Mouse (Mus musculus) gastrocnemius, adult 2 months (tissue): ENCODE measurements around the gene Rabgap1l. TPM values are rescaled to one million over a fixed set of nuclear protein-coding genes. Genes with fewer than 3 reads are reported as not detected.

Experiments used
- DNase-seq: peaks from one replicate; pipeline ENCODE4 v3.0.0; 2022
- H3K27ac ChIP-seq: fragments of 200-600 bp; 2 replicates; pipeline ENCODE4 v1.8.1; 2022; ENCODE audit warnings: mild to moderate bottlenecking
- H3K4me3 ChIP-seq: fragments of 200-600 bp; 2 replicates; pipeline ENCODE4 v1.8.1; 2022; ENCODE audit warnings: mild to moderate bottlenecking, moderate library complexity
- CTCF ChIP-seq: fragments of 200-600 bp; IDR thresholded peaks from 2 replicates; pipeline ENCODE4 v1.8.1; 2022; ENCODE audit warnings: antibody characterized with exemption, mild to moderate bottlenecking, moderate library complexity
- intact Hi-C: fragments of 180-260 bp; cut with DNase I; formaldehyde crosslinking; loops from one replicate; pipeline ENCODE4 v1.15.1; 2025
- total RNA-seq, 2 experiments: library from RNA; stranded (reverse); gene quantifications; 2 replicates each; pipeline ENCODE4 v1.2.3; 2021

The Rabgap1l gene
- total RNA-seq, 2 experiments from 2014 or later, result 7.7 to 15.3 TPM

DNA sequence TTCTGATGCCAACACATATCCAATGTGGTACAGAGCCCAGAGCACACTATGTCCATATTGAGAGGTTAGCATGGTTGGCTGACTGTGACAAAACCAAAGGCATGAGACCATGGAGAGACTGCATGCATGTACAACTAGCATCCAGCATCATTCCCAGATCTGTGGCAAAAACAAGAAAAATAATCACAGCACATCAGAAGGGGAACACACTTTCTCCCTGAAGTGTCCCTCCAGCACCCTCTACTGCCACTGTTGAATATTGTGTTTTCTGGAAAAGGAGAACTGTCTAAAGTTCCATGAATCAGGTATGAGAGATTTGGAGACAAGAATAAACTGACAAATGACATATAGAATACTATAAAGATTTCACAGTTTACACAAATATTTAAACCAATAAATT is 78.3 kb downstream of the Rabgap1l start:
- peak; percentile 48 for TF ChIP-seq CTCF
- DNase-seq, result no peak
- intact Hi-C loops, result no loop called here
- Histone ChIP-seq H3K27ac (no peak overlapping the region), H3K4me3 (no peak overlapping the region)

DNA sequence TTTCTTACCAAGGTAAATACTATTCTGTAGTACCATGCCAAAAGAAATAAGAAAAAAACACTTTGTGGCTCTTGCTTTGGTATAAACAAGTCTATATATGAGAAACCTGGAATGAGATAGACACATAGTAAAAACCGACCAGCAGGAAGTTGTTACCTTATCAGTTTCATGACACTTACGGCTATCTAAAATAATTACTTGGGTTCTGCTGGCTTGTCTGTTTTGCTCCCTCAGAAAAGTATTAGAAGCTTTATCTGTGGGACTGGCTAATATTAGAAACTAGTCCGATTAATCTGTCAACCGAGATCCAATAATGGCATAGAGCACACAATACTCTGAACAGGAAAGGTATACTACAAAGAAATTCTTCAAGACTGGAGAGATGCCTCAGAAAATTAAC is 79.1 kb downstream of the Rabgap1l start:
- intact Hi-C loops, result no loop called here
- Histone ChIP-seq H3K27ac (no peak overlapping the region), H3K4me3 (no peak overlapping the region)
- DNase-seq, result no peak
- TF ChIP-seq CTCF, result no peak

DNA sequence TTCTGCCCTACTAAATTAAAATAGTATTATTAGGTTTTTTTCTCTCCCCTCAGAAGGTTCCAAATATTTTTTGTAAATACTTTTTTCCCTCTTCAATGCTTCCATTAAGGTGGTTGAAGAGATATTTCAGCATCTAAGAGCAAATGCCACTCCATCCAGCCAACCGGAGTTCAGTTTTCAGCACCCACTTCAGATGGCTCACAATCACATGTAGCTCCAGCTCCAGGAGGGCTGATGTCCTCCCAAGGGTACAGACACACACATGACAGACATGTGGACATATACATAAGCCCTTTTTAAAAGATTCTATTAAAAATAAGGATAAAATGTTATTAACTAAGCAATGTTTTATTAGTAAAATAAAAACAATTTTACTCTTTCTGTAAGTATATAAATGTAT is 79.6 kb downstream of the Rabgap1l start:
- DNase-seq, result no peak
- no peak overlapping the region for H3K4me3 ChIP-seq
- intact Hi-C loops, result no loop called here
- no peak overlapping the region for H3K27ac ChIP-seq
- TF ChIP-seq CTCF, result no peak

DNA sequence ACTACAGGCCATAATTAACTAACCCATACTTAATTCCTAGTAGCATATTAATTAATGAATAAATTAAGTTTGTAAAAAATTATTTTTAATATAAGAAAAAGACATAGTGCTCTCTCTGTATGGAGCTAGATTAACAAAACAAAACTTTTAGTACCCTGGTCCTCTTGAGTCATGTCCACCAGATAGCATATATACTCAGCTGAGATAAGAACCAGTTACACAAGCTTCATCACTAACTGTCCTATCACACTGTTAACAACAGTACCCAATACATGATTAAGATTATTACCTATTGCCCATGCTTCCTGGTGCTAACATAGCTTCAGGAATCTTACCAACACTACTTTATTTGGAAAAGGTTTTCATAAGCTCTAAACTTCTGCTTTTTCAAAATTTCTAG is 82.5 kb downstream of the Rabgap1l start:
- TF ChIP-seq CTCF, result no peak
- intact Hi-C loops, result no loop called here
- no peak overlapping the region for H3K27ac ChIP-seq
- no peak for DNase-seq
- no peak overlapping the region for H3K4me3 ChIP-seq

DNA sequence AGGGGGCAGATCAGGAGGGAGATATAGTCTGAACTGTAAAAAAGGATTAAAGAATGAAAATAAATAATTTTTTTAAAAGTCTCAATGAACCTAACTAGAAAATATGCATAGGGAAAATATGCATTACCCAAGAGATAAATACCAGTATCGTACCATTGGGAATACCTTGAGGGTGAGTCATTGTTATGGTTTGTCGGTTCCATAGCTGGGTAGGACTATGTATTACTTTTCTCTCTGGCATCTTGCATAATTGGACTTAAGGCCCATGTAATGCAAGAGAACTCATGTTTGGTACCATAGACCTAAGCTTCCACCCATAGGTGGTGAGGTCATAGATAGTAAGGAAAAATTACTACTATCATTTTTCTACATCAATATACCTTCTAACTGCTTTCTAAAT is 88.4 kb downstream of the Rabgap1l start:
- no peak for TF ChIP-seq CTCF
- H3K27ac ChIP-seq, result no peak overlapping the region

DNA sequence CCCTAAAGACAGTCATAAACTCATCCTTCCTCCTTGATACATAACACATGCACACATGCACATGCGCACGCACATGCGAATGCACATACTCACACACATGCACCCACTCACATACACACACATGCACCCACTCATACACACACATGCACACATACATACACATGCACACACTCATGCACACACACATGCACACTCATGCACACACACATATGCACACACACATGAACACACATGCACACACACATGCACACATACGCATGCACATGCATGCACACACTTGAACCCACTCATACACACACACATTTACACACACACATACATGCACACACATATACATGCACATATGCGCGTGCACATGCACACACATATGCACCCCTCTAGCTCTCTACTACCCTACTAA is 89.2 kb downstream of the Rabgap1l start:
- TF ChIP-seq CTCF, result no peak
- no peak for DNase-seq
- Histone ChIP-seq H3K4me3 (no peak overlapping the region), H3K27ac (no peak overlapping the region)
- intact Hi-C loops, result no loop called here

More for the DNA sequence above, 88.4 kb downstream of the Rabgap1l start:
- no peak overlapping the region for H3K4me3 ChIP-seq
- DNase-seq, result no peak
- intact Hi-C loops, result no loop called here

DNA sequence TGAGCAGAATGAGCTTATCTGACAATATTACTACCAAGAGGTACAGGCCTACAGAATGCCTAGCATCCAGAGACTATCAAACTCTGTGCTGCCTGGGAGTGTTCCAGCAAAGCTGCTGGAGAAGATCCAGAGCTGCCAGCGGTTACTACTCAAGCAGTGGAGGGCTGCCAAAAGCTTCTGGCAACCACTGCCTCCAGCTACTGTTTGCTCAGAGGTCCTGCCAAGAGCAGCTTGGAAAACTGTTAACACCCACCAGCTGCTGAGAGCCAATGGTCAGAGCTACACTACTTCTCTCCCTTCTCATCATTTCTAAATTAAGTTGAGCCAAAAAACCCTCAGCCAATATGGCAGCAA is 99.9 kb downstream of the Rabgap1l start:
- Histone ChIP-seq H3K4me3 (no peak overlapping the region), H3K27ac (no peak overlapping the region)
- intact Hi-C loops, result loop anchor here (2.0 kb wide), 1 partner anchor 16 kb away; no protein-coding TSS in a partner anchor
- no peak for TF ChIP-seq CTCF
- peak; percentile 95 for DNase-seq

DNA sequence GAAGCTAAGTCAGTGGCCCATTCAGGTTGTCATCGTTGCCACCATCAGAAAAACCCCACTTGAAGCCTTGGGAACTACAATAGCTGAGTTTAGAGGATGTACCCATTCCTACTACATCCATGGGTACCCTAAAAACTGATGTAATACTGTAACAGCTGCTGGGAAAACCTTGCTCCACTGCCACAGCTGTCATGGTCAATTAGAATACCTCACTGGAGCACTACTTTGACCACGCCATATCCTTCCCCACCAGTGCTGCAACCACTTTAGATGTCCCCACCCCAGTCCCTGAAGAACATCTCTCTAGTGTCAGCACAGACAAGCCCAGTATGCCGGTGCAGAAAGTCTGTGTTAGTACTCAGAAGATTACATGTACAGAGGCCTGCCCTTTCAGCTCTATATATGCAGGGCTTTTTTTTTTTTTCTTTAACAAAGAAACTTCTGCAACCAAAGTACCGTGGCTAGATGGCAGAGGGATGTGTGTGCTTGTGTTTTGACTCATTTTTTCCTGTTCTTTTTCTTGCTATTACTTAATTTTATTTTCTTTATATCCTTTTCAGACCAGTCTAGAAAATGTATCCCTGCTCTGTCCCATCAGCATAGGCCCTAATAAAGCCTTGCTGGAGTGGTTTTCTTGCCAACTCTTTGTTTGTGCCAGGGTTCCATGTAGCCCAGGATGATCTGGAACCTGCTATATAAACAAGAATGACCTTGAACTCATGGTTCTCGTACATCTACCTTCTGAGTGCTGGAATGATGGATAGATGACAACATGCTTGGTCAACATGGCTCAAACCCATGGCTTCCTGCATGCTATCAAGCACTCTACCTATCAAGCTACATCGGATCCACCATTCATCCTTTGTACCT is 100.6 kb downstream of the Rabgap1l start:
- TF ChIP-seq CTCF, result no peak
- Histone ChIP-seq H3K27ac (no peak overlapping the region), H3K4me3 (no peak overlapping the region)
- intact Hi-C loops, result loop anchor here (2.0 kb wide), 1 partner anchor 16 kb away; no protein-coding TSS in a partner anchor
- DNase-seq, result no peak

DNA sequence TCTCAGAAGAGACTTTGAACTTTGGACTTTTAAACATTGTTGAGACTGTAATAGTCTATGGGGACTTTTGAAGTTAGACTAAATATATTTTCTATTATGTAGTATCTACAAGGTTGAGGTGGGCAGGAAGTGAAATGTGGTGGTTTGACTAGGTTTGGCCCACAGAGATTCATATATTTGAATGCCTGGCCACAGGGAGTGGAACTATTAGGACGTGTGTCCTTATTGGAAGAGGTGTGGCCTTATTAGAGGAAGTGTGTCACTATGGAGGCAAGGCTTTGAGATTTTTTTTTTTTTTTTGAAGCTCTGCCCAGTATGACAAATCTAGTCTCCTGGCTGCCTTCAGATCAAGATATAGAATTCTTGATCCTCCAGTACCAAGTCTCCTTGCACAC is 101.8 kb downstream of the Rabgap1l start:
- Histone ChIP-seq H3K4me3 (no peak overlapping the region), H3K27ac (no peak overlapping the region)
- DNase-seq, result no peak
- TF ChIP-seq CTCF, result no peak
- intact Hi-C loops, result no loop called here

DNA sequence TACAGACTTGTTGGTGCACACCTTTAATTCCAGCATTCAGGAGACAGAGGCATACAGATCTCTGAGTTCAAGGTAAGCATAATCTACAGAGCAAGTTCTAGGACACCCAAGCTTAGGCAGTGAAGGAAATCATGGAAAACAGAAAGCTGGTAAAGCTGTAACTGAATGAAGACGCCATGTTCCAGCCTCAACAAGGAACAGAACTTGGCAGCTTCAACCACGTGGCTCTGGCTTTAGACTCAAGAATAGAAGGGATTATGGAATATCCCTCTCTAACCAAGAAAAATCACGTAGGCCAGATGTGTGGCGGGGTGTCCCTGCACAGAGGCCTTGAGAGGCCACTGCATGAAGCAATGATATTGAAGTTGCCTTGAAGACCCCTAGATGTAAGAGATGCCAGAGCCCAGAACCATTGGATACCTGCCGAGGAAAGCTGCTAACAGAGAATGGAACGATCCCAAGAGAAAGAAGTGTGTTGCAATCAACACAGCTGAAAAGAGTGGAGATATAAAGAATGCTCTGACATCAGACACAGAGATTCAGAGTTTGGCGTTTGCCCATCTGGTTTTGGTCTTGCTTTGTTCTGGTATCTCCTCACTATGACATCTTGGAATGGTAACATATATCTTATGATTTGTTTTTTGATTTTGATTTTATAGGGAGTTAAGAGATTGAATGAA is 102.4 kb downstream of the Rabgap1l start:
- Histone ChIP-seq H3K4me3 (no peak overlapping the region), H3K27ac (no peak overlapping the region)
- no peak for TF ChIP-seq CTCF
- DNase-seq, result no peak
- intact Hi-C loops, result no loop called here

DNA sequence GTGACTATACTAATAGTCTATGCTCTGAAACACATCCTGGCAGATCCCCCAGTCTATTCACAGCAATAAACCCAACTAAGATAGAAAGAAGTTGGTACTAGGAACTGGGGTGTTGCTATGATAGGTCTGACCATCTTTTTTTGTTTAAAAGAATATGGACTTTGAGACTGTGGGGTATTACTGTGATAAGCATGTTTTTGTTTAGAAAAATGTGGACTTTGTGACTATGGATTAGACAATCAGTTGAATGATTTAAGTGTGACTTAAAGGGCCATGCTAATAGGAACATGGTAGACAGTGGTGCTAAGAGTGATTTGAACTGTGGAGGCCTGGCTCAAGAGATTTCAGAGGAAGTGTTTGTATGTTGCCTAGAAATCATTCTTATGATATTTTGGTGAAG is 103.5 kb downstream of the Rabgap1l start:
- intact Hi-C loops, result no loop called here
- Histone ChIP-seq H3K4me3 (no peak overlapping the region), H3K27ac (no peak overlapping the region)
- DNase-seq, result no peak
- no peak for TF ChIP-seq CTCF

DNA sequence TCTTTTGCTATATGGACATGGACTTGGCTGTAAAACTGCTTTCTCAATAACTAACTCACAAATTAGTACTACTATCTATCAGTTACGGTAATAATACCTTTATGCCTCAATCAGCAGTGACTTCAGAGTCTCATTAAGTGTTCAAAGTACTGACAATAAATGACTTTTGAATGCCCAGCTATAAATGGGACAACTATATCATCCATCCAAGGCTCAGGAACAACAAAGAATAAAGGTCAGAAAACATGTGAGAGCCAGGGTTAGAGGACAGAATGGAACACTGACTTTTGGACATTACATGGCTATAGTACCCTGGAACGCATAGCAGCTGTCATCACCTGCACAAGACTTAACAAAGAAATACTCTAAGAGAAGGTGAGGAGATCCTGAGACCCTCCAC is 108.8 kb downstream of the Rabgap1l start:
- Histone ChIP-seq H3K27ac (no peak overlapping the region), H3K4me3 (no peak overlapping the region)
- intact Hi-C loops, result no loop called here
- TF ChIP-seq CTCF, result no peak
- DNase-seq, result no peak

DNA sequence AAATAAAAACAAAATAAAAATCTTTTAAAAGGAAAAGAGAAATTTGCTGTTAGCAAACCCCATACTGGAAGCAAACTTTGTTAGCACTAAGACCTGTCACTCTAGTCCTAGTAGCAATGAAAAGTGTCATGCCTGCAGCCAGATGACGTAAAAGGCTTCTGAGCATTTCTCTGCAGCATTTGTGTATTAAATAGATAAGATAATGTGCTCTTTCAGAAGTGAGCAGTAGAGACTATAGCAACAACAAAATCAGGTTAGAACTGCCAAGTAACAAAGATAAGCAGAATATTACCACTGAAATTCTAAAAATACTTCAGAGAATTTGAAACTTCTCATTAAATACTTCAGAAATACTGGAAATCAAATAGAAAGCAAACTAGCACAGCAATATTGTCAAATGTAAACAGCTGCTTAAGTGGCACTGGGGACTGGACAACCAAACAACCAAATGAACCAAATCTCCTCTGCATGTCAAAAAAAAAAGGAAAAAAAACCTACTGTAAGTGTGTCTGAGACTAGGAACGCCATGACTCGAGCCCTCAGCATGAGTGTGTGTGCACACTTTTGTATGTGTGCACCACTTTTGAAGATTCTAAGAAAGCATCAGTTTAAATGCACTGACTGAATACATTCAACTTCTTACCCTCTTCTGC is 111.5 kb downstream of the Rabgap1l start:
- no peak for TF ChIP-seq CTCF
- intact Hi-C loops, result no loop called here
- H3K4me3 ChIP-seq, result no peak overlapping the region
- no peak for DNase-seq
- no peak overlapping the region for H3K27ac ChIP-seq
